Mouse (Mus musculus) left cerebral cortex, adult 18-20 months (tissue): ENCODE measurements at regions not wholly inside any gene's neighbourhood (a gene's known extent, or its start where the extent isn't known, plus 50 kb on each side); places are given as distances from the start of the nearest gene placed in this dataset.

ENCODE experiments used
- DNase-seq, 2 experiments: peaks; one replicate each; pipeline ENCODE4 v3.0.0; 2021 to 2022; ENCODE audit warnings: low spot score in 2 of 2, mixed read lengths in 1 of 2

- peak; percentile 11 to 15 for DNase-seq
Observed at GRCm38 (mm10) chr15:47485794-47486193, 6398.9 kb upstream of the Gm7489 start.

DNA sequence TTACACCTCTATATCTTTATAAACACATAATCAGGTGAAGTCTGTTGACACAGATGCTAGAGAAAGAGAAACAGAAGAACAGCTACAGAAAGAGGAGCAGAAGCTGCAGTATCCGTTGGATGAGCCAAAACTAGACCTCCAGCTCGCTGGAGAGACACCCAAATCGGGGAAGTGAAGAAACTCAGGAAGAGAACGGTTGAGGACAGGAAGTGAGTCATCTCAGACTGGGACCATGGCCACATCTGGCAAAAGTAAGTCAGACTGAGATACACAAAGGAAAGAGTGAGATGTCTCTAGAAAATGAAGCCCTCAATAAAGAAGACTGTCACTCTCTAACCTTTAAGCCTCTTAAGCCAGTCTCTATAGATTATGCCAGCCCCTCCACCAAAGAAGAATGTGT lies 6362.8 kb upstream of the Gm7489 start:
- no peak for DNase-seq
